Mouse (Mus musculus): ENCODE results near the gene Frmd4b.

DNA sequence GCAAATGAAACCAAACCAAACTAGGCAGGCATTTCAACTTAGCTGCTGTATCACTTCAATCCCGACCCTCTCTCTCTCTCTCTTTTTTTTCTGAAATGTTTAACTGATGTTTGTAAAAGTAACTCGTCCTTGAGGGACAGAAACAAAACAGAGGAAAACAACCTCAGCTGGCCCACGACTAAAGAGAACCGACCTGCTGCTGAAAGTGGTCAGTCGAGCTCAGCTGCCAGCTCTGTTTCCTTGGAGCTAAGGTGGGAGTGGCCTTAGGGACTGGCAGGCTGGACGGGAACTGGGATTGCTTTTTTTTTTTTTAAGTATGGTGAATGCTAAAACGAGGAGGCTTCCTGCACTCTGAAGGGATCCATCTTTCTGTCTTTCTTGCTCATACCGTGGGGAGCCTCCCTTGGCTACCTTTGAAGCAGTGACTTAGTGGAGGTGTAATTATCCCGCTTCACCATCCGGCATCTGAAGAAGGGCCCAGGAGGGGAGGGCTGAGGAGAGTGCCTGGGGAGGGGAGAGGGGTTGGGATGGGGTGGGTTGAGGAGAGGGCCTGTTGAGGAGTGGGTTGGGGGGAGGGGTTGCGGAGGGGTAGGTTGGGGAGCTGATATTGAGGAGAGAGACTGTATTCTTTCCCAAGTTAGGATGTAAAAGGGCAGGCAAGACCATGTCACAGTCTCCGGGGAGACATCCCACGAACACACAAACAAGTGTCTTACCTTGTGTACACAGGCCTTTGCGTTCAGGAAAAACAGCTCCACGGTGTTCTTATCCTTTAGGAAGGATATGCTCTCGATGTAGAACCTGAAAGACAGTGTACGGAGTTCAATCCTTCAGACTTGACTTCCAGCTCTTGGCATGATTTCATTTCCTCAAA is 221.6 kb downstream of the Frmd4b start:
- TF ChIP-seq CTCF (IDR thresholded peaks at IDR 0.05; ENCODE audit: borderline replicate concordance, insufficient read depth, low read depth, low read length) (no peak), POLR2A (IDR thresholded peaks at IDR 0.05; ENCODE audit: borderline replicate concordance, insufficient read depth, low read length) (no peak)

Measured in cerebellum, adult 2 months (tissue).